Comparison of ENCODE assay signal across 22 mouse cellular contexts in the genomic region with DNA sequence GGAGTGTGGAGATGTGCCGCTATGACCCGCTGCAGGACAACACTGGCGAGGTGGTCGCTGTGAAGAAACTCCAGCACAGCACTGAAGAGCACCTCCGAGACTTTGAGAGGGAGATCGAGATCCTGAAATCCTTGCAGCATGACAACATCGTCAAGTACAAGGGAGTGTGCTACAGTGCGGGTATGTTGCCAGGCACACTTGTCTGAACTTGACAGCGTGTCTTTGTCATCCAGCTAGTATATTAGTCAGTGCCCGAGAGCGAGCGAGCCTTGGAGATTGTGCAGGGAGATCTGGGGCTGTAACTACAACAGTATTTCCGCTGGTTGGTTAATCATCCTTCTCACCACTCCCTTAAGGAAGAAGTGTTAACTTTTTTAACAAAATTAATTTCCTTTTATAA. TPM values are rescaled to one million over a fixed set of nuclear protein-coding genes. Genes with fewer than 3 reads are reported as not detected.
"Had no signal": no experiment of that assay in that cellular context is flagged by ENCODE, and none has a peak within 500 bp of the region (broad histone marks: within the 10 kb centered on the region; RNA-seq: fewer than 3 reads in every experiment).

No protein-coding gene starts in this region.

- DNase-seq: gastrocnemius, adult 2 months; gastrocnemius, postnatal 10 days; gastrocnemius, postnatal 25 days; heart, adult 18-20 months; heart, postnatal 10 days; heart, postnatal 36 days; kidney, adult 18-20 months; kidney, adult 8-10 months; kidney, postnatal 10 days; kidney, postnatal 25 days; kidney, postnatal 4 days; left cerebral cortex, postnatal 4 days had no signal

- ATAC-seq: inflammation-experienced regulatory T-cells, adult 6 months; intestine, embryonic 15.5 days; intestine, postnatal 0 days had no signal

RNA-seq across cellular contexts. Expression of gene Insl6, which starts 24.2 kb away (rescaled TPM):
- total RNA-seq: gastrocnemius, adult 2 months; gastrocnemius, postnatal 25 days; heart, postnatal 36 days; left cerebral cortex, postnatal 4 days had no signal

RNA-seq across cellular contexts. Expression of gene Rln1, which starts 33.6 kb away (rescaled TPM):
- total RNA-seq: gastrocnemius, adult 2 months; gastrocnemius, postnatal 10 days; gastrocnemius, postnatal 25 days; heart, adult 18-20 months; heart, adult 8-10 months; heart, postnatal 10 days; heart, postnatal 36 days; hematopoietic stem cell, adult 5-6 weeks; liver, adult 2 months had no signal
- polyA plus RNA-seq: heart, embryonic 16.5 days; inflammation-experienced regulatory T-cells, adult 6 months; intestine, postnatal 0 days; kidney, embryonic 14.5 days; limb, embryonic 11.5 days; limb, embryonic 13.5 days; liver, adult 2 months had no signal
